Mouse (Mus musculus) forebrain, embryonic 16.5 days (tissue): ENCODE results near the gene Sema6b. TPM values are rescaled to one million over a fixed set of nuclear protein-coding genes. Genes with fewer than 3 reads are reported as not detected.

Source experiments
- microRNA-seq: library from miRNA; unstranded; fragments of <30 nt; microRNA quantifications from one replicate; pipeline ENCODE4, GENCODE M21; 2017
- polyA plus RNA-seq: library from polyadenylated mRNA; unstranded; fragments of >200 nt; fragmentation: Nextera tagmentation; extraction: Ambion mirVana; gene quantifications from 2 replicates; pipeline ENCODE4 v1.2.1, GENCODE M21; 2015

The Sema6b gene
- polyA plus RNA-seq, 1 experiment from 2014 or later, result 10.7 TPM

Small RNA genes lying within 50 kb of the gene (microRNA-seq; reads per million reads assigned to microRNA genes)
- not detected for gene Gm44397

Other genes with a start within 250 kb of the Sema6b start
- gene Zfp959, start 248.2 kb downstream of the Sema6b start, polyA plus RNA-seq, result 17.0 and 18.0 TPM in 2 replicates
- 6.7 and 8.3 TPM in 2 replicates for gene Zfp119b, start 190.8 kb downstream of the Sema6b start, polyA plus RNA-seq
- gene Ebi3, start 187.7 kb downstream of the Sema6b start, polyA plus RNA-seq, result 3.0 and 4.2 TPM in 2 replicates
- 26.8 and 27.0 TPM in 2 replicates for gene Yju2, start 181.2 kb downstream of the Sema6b start, polyA plus RNA-seq
- gene Shd, start 169.9 kb downstream of the Sema6b start, polyA plus RNA-seq, result 98.2 and 129 TPM in 2 replicates
- gene Fsd1, start 153.8 kb downstream of the Sema6b start, polyA plus RNA-seq, result 144 and 179 TPM in 2 replicates
- gene Stap2, start 134.8 kb downstream of the Sema6b start, polyA plus RNA-seq, result 5.5 and 6.6 TPM in 2 replicates
- 152 and 157 TPM in 2 replicates for gene Mpnd, start 134.6 kb downstream of the Sema6b start, polyA plus RNA-seq
- 125 and 126 TPM in 2 replicates for gene Sh3gl1, start 103.7 kb downstream of the Sema6b start, polyA plus RNA-seq
- gene Chaf1a, start 99.9 kb downstream of the Sema6b start, polyA plus RNA-seq, result 10.6 and 12.6 TPM in 2 replicates
- 78.8 and 85.8 TPM in 2 replicates for gene Ubxn6, start 65.3 kb downstream of the Sema6b start, polyA plus RNA-seq
- 151 and 158 TPM in 2 replicates for gene Hdgfl2, start 60.7 kb downstream of the Sema6b start, polyA plus RNA-seq
- gene Plin4, start 30.5 kb downstream of the Sema6b start, polyA plus RNA-seq, result 0.09 and 0.14 TPM in 2 replicates
- gene Plin5, start 22.7 kb downstream of the Sema6b start, polyA plus RNA-seq, result 0.67 and 1.4 TPM in 2 replicates
- gene Lrg1, start 18.3 kb downstream of the Sema6b start, polyA plus RNA-seq, result 0.22 TPM in 1 of 2 replicates, not detected in the other
- 10.1 and 10.2 TPM in 2 replicates for gene Tnfaip8l1, start 22.1 kb upstream of the Sema6b start, polyA plus RNA-seq
- gene Mydgf, start 43.6 kb upstream of the Sema6b start, polyA plus RNA-seq, result 54.2 and 63.8 TPM in 2 replicates
- 32.1 and 32.3 TPM in 2 replicates for gene Dpp9, start 78.6 kb upstream of the Sema6b start, polyA plus RNA-seq
- 23.4 and 24.5 TPM in 2 replicates for gene Fem1a, start 116.5 kb upstream of the Sema6b start, polyA plus RNA-seq
- gene Ticam1, start 136.4 kb upstream of the Sema6b start, polyA plus RNA-seq, result 1.6 and 1.9 TPM in 2 replicates
- gene Plin3, start 152.5 kb upstream of the Sema6b start, polyA plus RNA-seq, result 9.3 and 12.6 TPM in 2 replicates
- gene Arrdc5, start 159.9 kb upstream of the Sema6b start, polyA plus RNA-seq, result not detected in 2 replicates
- 48.1 and 52.2 TPM in 2 replicates for gene Uhrf1, start 163.0 kb upstream of the Sema6b start, polyA plus RNA-seq
- gene Kdm4b, start 185.7 kb upstream of the Sema6b start, polyA plus RNA-seq, result 81.6 and 85.0 TPM in 2 replicates